Mouse (Mus musculus) left cerebral cortex, postnatal 10 days (tissue): ENCODE data around the gene Dlg5. TPM values are rescaled to one million over a fixed set of nuclear protein-coding genes. Genes with fewer than 3 reads are reported as not detected.

Experiments
- DNase-seq, 2 experiments: peaks; one replicate each; pipeline ENCODE4 v3.0.0; 2021 to 2022; ENCODE audit warnings: low spot score in 2 of 2, mixed read lengths in 1 of 2; ENCODE audit errors: extremely low spot score in 1 of 2
- intact Hi-C: fragments of 180-260 bp; cut with DNase I; formaldehyde crosslinking; loops from one replicate; pipeline ENCODE4 v1.15.1; 2025
- total RNA-seq, 2 experiments: library from RNA; stranded (reverse); gene quantifications; 2 replicates each; pipeline ENCODE4 v1.2.3; 2021

The Dlg5 gene
- total RNA-seq, 2 experiments from 2014 or later = 52.3 to 57.3 TPM

- no peak for DNase-seq
- intact Hi-C loops = loop anchor here (5.0 kb wide), 1 partner anchor 37 kb away; no protein-coding TSS in a partner anchor
These were observed 40.3 kb downstream of the Dlg5 start for GRCm38 (mm10) chr14:24205281-24205871.

- no peak for DNase-seq
- intact Hi-C loops = no loop called here
These were observed 42.5 kb downstream of the Dlg5 start for GRCm38 (mm10) chr14:24203210-24203609.

DNA sequence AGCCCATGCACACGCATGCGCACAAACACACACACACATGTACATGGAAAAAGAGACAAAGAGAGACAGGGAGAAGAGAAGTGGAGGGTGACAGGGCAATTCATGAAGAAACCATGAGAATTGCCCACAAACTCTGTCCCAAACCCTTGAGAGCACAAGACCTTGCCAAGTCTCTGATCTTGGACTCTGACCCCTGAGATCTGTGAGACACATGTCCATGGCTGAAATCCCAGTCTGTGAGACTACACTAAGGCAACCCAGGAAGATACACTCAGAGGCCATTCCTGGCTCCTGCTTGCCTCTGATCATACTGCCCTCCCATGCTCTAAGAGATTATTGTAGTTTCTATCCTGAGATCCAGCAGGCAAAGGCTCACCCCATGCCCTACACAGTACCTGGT is 44.9 kb downstream of the Dlg5 start:
- no peak for DNase-seq
- intact Hi-C loops = no loop called here

DNA sequence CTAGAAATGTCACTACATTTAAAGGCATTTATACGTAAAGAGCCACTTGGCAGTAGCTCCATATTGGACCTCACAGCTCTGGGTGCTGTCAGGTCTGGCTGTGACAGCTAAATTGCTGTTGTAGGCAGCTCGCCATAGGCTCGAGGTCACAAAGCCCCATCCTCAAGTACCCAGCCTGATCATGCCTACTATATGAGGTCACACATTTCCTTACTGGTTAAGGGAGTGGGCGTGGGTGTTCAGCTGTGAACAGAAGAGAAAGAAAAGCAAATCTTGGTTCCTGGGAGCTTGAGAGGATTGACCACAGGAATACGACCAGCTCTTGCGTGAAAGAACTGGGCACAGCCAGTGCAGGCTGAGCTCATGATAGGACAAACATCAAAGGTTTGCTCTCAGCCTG is 46.0 kb downstream of the Dlg5 start:
- intact Hi-C loops = no loop called here

GRCm38 (mm10) chr14:24197865-24198264 is 47.9 kb downstream of the Dlg5 start:
- DNase-seq = no peak
- intact Hi-C loops = no loop called here

More for the DNA sequence above, 46.0 kb downstream of the Dlg5 start:
- DNase-seq = no peak

DNA sequence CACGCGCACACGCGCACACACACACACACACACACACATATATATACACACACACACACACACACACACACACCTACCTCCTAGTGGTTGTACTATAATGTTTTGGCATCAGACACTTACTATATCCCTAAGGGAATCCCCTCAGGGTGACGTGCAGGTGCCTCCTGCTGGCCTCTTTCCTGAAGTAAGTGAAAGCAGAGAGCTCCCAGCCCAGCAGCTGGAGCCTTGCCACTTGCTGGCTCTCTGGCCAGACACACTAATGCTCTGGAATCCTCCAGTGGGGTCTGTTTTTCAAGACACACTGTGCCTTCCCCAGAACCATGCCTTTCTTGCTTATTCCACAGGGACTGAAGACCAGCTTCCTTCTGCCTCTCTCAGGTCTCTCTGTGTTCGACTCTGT is 48.8 kb downstream of the Dlg5 start:
- intact Hi-C loops = no loop called here
- DNase-seq = peak in 1 of 2 experiments; percentile 57

GRCm38 (mm10) chr14:24190131-24190530 is 55.6 kb downstream of the Dlg5 start:
- DNase-seq = no peak
- intact Hi-C loops = no loop called here

DNA sequence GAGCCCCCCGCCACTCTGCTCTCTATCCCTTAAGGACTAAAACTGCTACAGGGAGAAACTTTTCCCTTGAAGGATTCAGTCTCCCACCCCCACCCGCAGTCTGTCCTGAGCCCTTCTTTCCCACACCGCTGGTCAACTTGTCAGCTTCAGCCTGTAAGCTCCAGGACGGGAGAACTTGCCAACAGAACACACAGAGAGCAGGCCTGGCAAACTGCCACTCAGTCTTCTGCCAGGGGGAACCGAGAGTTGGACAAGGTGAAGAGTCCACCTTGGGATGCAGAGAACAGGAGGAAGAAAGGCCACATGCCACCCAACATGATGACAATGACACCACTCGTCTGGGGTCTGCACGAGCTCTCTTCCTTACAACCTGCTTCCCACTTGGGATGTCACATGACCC is 56.1 kb downstream of the Dlg5 start:
- no peak for DNase-seq
- intact Hi-C loops = no loop called here

DNA sequence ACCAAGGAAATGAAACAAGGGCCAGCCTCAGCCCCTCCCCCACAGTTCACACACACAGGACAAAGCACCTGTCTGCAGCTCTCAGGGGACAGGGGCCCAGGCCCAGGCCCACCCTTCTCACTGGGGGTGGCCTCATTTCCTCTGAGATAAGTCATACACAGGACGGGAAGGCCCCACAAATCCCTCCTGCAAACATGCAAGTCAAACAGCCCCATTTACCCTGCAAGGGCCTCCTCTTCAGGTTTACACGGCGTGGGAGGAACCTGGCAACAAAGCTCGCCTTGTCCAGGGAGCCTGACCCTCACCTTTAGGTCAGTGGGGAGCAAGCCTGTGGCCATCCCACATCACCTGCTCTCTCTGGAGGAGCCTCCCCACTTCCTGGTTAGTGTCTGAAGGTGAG is 60.2 kb downstream of the Dlg5 start:
- DNase-seq = no peak
- intact Hi-C loops = no loop called here

DNA sequence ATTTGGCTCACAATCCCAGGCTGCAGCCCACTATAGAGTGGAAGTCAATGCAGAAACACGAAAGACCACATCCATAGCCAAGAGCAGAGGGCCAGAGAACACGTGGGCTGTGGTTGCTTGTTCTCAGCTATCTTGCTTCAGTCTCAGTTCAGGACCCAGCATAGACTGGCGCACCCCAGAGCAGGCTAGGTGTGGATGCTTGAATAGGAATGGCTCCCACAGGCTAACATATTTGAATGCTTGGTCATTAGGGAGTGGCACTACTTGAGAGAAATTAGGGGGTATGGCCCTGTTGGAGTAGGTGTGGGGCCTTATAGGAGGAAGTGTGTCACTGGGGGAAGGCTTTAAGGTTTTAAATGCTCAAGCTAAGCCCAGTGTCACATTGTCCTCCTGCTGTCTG is 62.8 kb downstream of the Dlg5 start:
- no peak for DNase-seq
- intact Hi-C loops = loop anchor here (2.0 to 5.0 kb wide), 2 partner anchors 59 to 92 kb away; no protein-coding TSS in a partner anchor

DNA sequence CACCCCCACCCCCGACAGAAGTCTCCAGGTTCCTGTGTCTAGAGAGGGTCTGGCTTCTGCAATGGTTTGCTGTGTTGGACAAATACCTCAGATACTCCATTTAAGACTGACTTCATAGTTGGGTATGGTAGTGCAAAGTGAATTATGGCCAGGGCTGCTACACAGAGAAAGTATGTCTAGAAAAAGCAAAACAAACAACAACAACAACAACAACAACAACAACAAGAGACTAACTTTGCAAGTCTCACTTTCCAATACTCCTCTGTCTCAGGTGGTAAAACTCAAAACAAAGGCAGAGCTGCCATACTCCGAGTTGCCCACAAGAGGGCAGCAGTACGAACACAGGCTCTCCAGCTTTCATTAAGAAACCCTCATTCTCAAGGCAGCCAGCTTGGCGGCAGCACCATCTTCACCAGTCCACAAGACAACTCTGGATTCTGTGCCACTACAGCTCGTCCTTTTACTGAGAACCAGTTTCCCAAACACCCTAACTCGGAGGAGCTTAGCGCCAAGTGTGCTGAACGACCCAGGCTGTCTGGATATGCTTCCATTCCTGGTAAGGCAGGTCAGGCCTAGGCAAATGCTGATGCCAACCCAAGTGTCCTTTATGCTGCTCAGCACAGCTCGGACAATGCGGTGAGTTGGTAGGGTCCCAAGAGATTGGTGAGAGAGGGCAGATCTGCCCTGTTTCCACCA is 63.8 kb downstream of the Dlg5 start:
- peak; percentile 73 to 84 for DNase-seq
- intact Hi-C loops = loop anchor here (2.0 to 5.0 kb wide), 2 partner anchors 60 to 93 kb away; no protein-coding TSS in a partner anchor

GRCm38 (mm10) chr14:24179466-24179991 is 66.2 kb downstream of the Dlg5 start:
- no peak for DNase-seq
- intact Hi-C loops = no loop called here

DNA sequence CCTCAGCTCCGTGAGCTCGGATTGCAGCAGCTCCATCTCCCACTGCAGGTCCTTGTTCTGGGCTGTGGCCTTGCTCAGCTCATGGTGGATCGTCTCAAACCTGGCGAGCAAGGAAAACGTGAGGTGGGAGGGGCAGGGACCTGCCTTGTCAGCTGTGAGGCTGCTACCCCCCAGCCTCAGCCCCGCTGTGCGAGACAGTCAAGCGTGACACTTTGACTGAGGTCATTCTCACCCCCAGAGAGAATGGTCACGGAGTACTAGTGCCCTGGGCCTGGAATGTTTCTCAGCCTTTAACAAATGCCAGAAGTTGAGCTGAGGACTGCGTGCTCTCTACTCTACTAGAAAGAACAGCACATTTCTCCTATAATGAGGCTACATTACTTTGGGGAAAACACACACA is 69.1 kb downstream of the Dlg5 start:
- intact Hi-C loops = no loop called here

DNA sequence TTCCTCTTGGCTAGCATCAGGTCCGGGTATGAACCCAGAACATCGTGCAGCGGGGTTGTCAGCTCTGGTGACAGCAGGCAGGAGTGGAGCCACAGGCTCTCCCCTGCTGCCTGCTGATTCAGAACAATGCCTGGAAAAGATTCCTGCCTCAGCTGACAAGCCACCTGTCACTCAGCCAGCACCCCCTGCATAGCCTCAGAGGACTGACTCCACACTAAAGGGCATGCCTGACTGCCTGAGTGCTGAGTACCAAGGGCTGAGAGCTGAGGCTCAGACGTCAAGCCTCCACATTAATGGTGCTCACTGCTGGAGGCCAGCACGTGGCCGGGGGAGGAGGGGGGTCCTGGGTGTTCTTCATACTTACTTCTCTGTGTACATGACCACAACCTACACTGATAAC is 72.4 kb downstream of the Dlg5 start:
- intact Hi-C loops = no loop called here

More for the DNA sequence above, 69.1 kb downstream of the Dlg5 start:
- DNase-seq = no peak

DNA sequence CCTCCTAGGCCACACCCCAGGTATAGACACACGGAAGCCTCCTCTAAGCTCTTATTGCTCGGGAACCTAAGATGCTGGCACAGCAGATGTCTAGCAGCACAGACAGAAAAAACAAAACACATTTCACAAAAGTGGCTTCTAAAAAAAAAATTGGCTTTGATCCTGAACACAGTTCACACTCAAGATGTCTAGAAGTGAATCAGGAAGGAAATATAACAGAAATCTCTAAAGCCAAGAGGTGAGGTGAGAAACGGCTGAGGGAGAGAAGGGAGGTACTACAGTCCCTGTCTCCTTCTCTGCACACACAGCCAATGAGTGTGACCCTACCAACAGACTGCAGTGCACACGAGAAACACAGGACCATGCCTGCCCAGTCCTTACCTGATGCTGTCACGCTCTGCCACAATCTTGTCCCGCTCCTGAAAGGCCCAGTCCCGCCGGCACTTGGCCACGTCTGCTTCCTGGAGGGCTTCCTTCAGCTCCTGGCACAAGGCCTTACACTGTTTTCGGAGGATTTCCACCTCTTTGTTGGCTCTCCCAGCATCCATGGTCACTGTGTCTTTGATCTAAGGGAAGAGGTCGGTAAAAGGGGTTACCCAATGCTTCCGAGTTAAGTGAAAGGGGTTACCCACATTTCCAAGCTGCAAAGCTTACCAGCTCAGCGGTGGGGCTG is 73.9 kb downstream of the Dlg5 start:
- intact Hi-C loops = no loop called here
- peak; percentile 29 to 71 for DNase-seq

More for the DNA sequence above, 72.4 kb downstream of the Dlg5 start:
- no peak for DNase-seq

- intact Hi-C loops = no loop called here
- DNase-seq = no peak
These were observed 79.7 kb downstream of the Dlg5 start for GRCm38 (mm10) chr14:24166046-24166445.

DNA sequence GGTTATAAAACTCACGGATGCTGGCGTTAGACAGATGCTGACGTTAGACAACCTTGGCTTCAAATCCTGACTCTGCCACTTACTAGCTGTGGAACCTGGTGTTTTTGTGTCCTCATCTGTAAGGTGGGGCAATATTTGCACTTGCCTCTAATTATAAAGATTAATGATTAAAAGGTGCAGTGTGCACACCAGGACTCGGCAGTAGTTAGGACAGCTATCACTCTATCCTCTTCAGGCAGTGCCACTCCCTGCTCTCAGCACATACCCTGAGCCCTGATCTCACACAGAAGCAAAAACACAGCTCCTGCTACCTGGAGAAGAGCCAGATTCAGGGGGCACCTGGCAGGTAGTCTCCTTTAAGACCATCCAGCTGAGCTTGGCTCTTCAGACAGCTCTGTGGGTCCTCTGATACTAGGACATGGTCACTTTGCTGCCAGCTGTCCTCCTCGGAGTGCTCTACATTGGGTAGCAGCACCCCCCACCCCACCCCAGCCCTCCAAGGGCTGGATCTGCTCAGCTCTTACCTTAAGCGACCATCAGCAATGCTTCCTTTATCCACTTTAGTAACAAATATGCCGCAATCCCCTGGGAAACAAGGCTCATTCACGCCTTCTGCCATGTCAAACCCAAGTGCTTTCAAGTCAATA is 80.9 kb downstream of the Dlg5 start:
- DNase-seq = no peak
- intact Hi-C loops = no loop called here

DNA sequence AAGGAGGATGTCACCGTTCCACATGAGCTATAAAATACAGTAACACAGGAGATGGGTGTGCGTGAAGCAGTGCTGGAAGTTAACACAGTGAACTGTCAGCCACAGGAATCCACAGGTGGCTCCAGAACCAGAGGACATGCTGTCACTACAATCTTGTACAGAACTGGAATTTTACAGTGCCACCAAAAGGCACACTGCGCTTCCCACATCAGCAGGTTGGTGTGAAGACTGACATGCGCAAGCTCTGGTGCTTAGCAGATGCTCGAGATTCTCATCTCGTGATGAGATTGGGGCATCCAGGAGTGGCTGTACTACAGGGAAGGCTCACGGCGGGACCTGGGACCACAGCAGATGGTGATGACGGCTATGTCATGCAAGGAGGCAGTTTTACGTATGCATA is 82.9 kb downstream of the Dlg5 start:
- no peak for DNase-seq
- intact Hi-C loops = no loop called here

GRCm38 (mm10) chr14:24148892-24149291 is 96.8 kb downstream of the Dlg5 start:
- no peak for DNase-seq
- intact Hi-C loops = loop anchor here (10.0 kb wide), 1 partner anchor 336 kb away; the partner anchor contains the start of genes Polr3a and Rps24
